Comparison of ENCODE assay signal across 9 mouse cellular contexts in the genomic region with DNA sequence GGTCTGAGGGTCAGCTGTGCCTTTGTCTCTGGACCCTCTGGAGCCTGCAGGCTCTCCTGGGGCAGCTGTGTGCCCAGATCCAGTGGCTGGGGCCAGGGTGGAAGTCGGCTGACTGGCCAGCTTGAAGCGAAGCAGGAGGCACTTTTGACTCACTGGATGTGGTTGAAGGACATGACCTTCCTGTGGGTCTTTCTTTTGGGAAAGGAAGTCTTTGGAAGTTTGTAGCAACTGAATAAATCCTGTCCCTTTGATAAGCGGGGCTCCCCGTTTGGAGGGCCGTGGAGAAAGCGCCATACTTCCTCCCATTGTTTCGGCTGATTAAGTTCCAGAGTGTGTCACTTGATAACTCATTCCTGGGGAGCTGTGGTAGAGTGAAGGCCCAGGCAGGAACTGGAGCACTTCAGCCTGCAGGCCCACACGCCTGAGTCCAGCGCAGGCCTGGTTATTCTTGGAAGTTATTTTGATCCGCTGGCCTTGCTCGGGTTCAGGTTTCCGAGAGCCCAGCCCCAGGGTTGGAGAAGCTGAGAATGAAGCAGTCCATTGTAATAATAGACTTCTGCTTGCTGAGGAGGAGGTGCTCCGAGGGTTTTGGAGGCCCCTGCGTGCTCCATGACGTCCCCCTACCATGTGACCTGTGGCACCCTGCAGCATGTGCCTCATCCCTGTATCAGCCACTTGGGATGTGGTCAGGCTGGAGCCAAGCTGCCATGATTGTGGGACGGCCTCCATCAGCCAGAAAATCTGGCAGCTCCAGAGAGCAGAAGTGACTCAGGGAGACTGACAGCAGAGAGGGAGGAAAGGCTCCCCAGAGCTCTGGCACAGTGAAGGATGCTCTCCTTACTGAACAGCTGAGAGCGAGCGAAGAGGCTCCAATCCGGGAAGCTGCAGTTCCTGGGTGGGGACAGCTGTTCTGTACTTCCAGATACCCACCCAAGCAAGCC.
A peak's percentile ranks its signal among the peaks of the same experiment; 100 is the strongest.
DNase-seq lines count a peak whose midpoint lies in the region; ATAC-seq and TF ChIP-seq lines count a peak whose summit lies in the region.
"Had no signal": no experiment of that assay in that cellular context is flagged by ENCODE, and none has a peak within 500 bp of the region (broad histone marks: within the 10 kb centered on the region; RNA-seq: fewer than 3 reads in every experiment).

No protein-coding gene starts in this region.

- H3K27ac ChIP-seq in intestine, postnatal 0 days (ENCODE audit: low read depth, low read length): no peak overlapping the region
- peak overlapping the region; percentile 75 for H3K27ac ChIP-seq in limb, embryonic 11.5 days (replicated peaks; ENCODE audit: low read depth, low read length)
- H3K27ac ChIP-seq in midbrain, embryonic 13.5 days: peak overlapping the region; percentile 41; the same call in 1 of the 2 replicates
- H3K27ac ChIP-seq: neural tube, embryonic 12.5 days had no signal

- no peaks in the 10 kb centered on the region for H3K27me3 ChIP-seq in intestine, postnatal 0 days (replicated peaks; ENCODE audit: control insufficient read depth, insufficient read depth, low read length)
- no peaks in the 10 kb centered on the region for H3K27me3 ChIP-seq in limb, embryonic 11.5 days (ENCODE audit: control insufficient read depth, insufficient read depth, low read length)
- no peaks in the 10 kb centered on the region for H3K27me3 ChIP-seq in midbrain, embryonic 13.5 days
- H3K27me3 ChIP-seq: neural tube, embryonic 12.5 days had no signal

- no peak overlapping the region for H3K4me3 ChIP-seq in intestine, postnatal 0 days (ENCODE audit: low read depth, low read length)
- no peak overlapping the region for H3K4me3 ChIP-seq in limb, embryonic 11.5 days (ENCODE audit: low read depth, low read length)
- H3K4me3 ChIP-seq in midbrain, embryonic 13.5 days (replicated peaks): no peak overlapping the region
- H3K4me3 ChIP-seq: neural tube, embryonic 12.5 days had no signal

- no peaks in the 10 kb centered on the region for H3K9me3 ChIP-seq in intestine, postnatal 0 days (ENCODE audit: control insufficient read depth)
- H3K9me3 ChIP-seq in limb, embryonic 11.5 days (ENCODE audit: control insufficient read depth, low read length): no peaks in the 10 kb centered on the region
- H3K9me3 ChIP-seq in midbrain, embryonic 13.5 days: no peaks in the 10 kb centered on the region
- H3K9me3 ChIP-seq: neural tube, embryonic 12.5 days had no signal

- H3K9ac ChIP-seq in intestine, postnatal 0 days (ENCODE audit: low read depth, low read length): no peak overlapping the region
- no peak overlapping the region for H3K9ac ChIP-seq in limb, embryonic 11.5 days (ENCODE audit: low read length)
- no peak overlapping the region for H3K9ac ChIP-seq in midbrain, embryonic 13.5 days (replicated peaks)
- H3K9ac ChIP-seq: neural tube, embryonic 12.5 days had no signal

- H3K36me3 ChIP-seq in intestine, postnatal 0 days (ENCODE audit: control insufficient read depth, insufficient read depth): no peaks in the 10 kb centered on the region
- no peaks in the 10 kb centered on the region for H3K36me3 ChIP-seq in limb, embryonic 11.5 days (ENCODE audit: control insufficient read depth, insufficient read depth, low read length)
- H3K36me3 ChIP-seq in midbrain, embryonic 13.5 days: no peaks in the 10 kb centered on the region
- H3K36me3 ChIP-seq: neural tube, embryonic 12.5 days had no signal

- peak; percentile 22; the same call in 1 of the 2 replicates for ATAC-seq in intestine, postnatal 0 days
- peak; percentile 70 for ATAC-seq in limb, embryonic 11.5 days (ENCODE audit: insufficient number of reproducible peaks, low FRiP score, low TSS enrichment, low read depth)
- 0 out of 2 replicates have a peak, but pooled peaks have one; percentile 51 for ATAC-seq in midbrain, embryonic 13.5 days

- no peak overlapping the region for H3K4me2 ChIP-seq in intestine, postnatal 0 days (replicated peaks; ENCODE audit: low read depth)
- no peak overlapping the region for H3K4me2 ChIP-seq in limb, embryonic 11.5 days (ENCODE audit: low read depth, severe bottlenecking)
- no peak overlapping the region for H3K4me2 ChIP-seq in midbrain, embryonic 13.5 days (replicated peaks)
- H3K4me2 ChIP-seq: neural tube, embryonic 12.5 days had no signal

- peak; percentile 69 for DNase-seq in adrenal gland, postnatal 10 days
- DNase-seq in embryo, embryonic 10 days (ENCODE audit: low spot score): peak; percentile 51
- DNase-seq in heart, adult 11 months: peak; percentile 99
- DNase-seq in limb, embryonic 11.5 days (ENCODE audit: low spot score): peak; percentile 40
- DNase-seq in T-cell, adult 2 months (ENCODE audit: low spot score): no peak
- DNase-seq in urinary bladder, postnatal 25 days (ENCODE audit: low spot score): no peak

- H3K4me1 ChIP-seq in intestine, postnatal 0 days (replicated peaks; ENCODE audit: control insufficient read depth, insufficient read depth, low read length): no peaks in the 10 kb centered on the region
- H3K4me1 ChIP-seq in limb, embryonic 11.5 days (ENCODE audit: control insufficient read depth, insufficient read depth, low read length): peaks cover 5% of the 10 kb centered on the region; the same call in 1 of the 2 replicates
- H3K4me1 ChIP-seq in midbrain, embryonic 13.5 days (replicated peaks): peaks cover 21% of the 10 kb centered on the region

- TF ChIP-seq CTCF in intestine, postnatal 0 days (IDR thresholded peaks at IDR 0.05; ENCODE audit: low read depth): no peak

- 71% methylated on average over 19 of the region's 19 CpGs for WGBS in intestine, postnatal 0 days
- 70% methylated on average over 19 of the region's 19 CpGs for WGBS in limb, embryonic 11.5 days
- whole genome bisulfite sequencing in midbrain, embryonic 13.5 days: 45% methylated on average over 19 of the region's 19 CpGs

Comparison
In these comparisons a context has a peak if more than half of its experiments do, and no peak if none do; other contexts are left out.
1. DNase-seq: peak in adrenal gland, postnatal 10 days (single experiment), embryo, embryonic 10 days (single experiment), heart, adult 11 months (single experiment) and limb, embryonic 11.5 days (single experiment); none in T-cell, adult 2 months (single experiment) and urinary bladder, postnatal 25 days (single experiment).
2. Peak in every context shown above with its lines, with median percentiles within 50 percentile points of each other: ATAC-seq.